Mouse (Mus musculus) heart, postnatal 0 days (tissue): ENCODE measurements around the gene 5330417C22Rik. TPM values are rescaled to one million over a fixed set of nuclear protein-coding genes. Genes with fewer than 3 reads are reported as not detected.

Source experiments
- ATAC-seq: fragments of 200-750 bp; cut with Nextera tagmentation; 2 replicates; pipeline ENCODE4 v1.8.0; 2017; ENCODE audit warnings: low read depth, moderate number of reproducible peaks, moderate library complexity; ENCODE audit not compliant: insufficient read depth
- DNase-seq: peaks from one replicate; pipeline ENCODE4 v3.0.0-alpha.2; 2016; ENCODE audit warnings: low spot score
- H3K27ac ChIP-seq: fragments of 300-500 bp; sonication (generic); 2 replicates; pipeline ENCODE4 v1.5.1; 2014; ENCODE audit warnings: low read depth, mild to moderate bottlenecking
- H3K27me3 ChIP-seq: fragments of 300-500 bp; sonication (generic); 2 replicates; pipeline ENCODE4 v1.6.1; 2014; ENCODE audit warnings: low read length, mixed read lengths; ENCODE audit not compliant: control insufficient read depth, insufficient read depth
- H3K36me3 ChIP-seq: fragments of 300-500 bp; sonication (generic); replicated peaks from 2 replicates; pipeline ENCODE4 v1.6.1; 2014; ENCODE audit warnings: low read length, mixed read lengths; ENCODE audit not compliant: control insufficient read depth, insufficient read depth
- H3K4me1 ChIP-seq: fragments of 300-500 bp; sonication (generic); 2 replicates; pipeline ENCODE4 v1.6.1; 2014; ENCODE audit warnings: antibody characterized with exemption; ENCODE audit not compliant: control insufficient read depth, insufficient read depth
- H3K4me2 ChIP-seq: fragments of 300-500 bp; sonication (generic); 2 replicates; pipeline ENCODE4 v1.6.1; 2014; ENCODE audit warnings: low read depth, mild to moderate bottlenecking, low read length, moderate library complexity
- H3K4me3 ChIP-seq: fragments of 300-500 bp; sonication (generic); 2 replicates; pipeline ENCODE4 v1.5.1; 2014; ENCODE audit warnings: low read depth, low read length
- H3K9ac ChIP-seq: fragments of 300-500 bp; sonication (generic); replicated peaks from 2 replicates; pipeline ENCODE4 v1.6.1; 2014; ENCODE audit warnings: low read depth, low read length, mixed read lengths
- H3K9me3 ChIP-seq: fragments of 300-500 bp; sonication (generic); replicated peaks from 2 replicates; pipeline ENCODE4 v1.6.1; 2016; ENCODE audit warnings: low read length; ENCODE audit not compliant: control insufficient read depth
- CTCF ChIP-seq: IDR thresholded peaks from 2 replicates; pipeline ENCODE4 v1.5.1; 2016; ENCODE audit warnings: antibody characterized with exemption, control low read depth, low read depth
- EP300 ChIP-seq: IDR thresholded peaks from 2 replicates; pipeline ENCODE4 v1.6.1; 2016; ENCODE audit warnings: antibody characterized with exemption, low read depth
- WGBS: fragments of 180-500 bp; shearing (Covaris S2); extraction: QIAGEN DNeasy Blood & Tissue Kit; methylation state at CpG from one replicate; pipeline ENCODE4 v1.1.7; 2014; 5-methylcytosine and 5-hydroxymethylcytosine counted together
- polyA plus RNA-seq: library from polyadenylated mRNA; unstranded; fragments of >200 nt; fragmentation: Nextera tagmentation; extraction: Ambion mirVana; gene quantifications from 2 replicates; pipeline ENCODE4 v1.2.1, GENCODE M21; 2015
- total RNA-seq: library from RNA; depleted of rRNA; stranded (reverse); fragments of >200 nt; gene quantifications from 2 replicates; pipeline ENCODE4 v1.2.3, GENCODE M21; 2014; ENCODE audit warnings: low replicate concordance

5330417C22Rik gene
- total and polyA plus RNA-seq, 2 experiments from 2014 or later = 0.04 to 0.34 TPM

GRCm38 (mm10) chr3:108537303-108537702 lies 967 bp upstream of the 5330417C22Rik start:
- H3K4me1 ChIP-seq = peaks cover 15% of the 10 kb centered on the region
- no peak overlapping the region for H3K9ac ChIP-seq
- no peaks in the 10 kb centered on the region for H3K36me3 ChIP-seq
- no peaks in the 10 kb centered on the region for H3K9me3 ChIP-seq
- H3K27me3 ChIP-seq = peaks cover 11% of the 10 kb centered on the region; the same call in 1 of the 2 replicates
- no peak overlapping the region for H3K27ac ChIP-seq
- H3K4me3 ChIP-seq = no peak overlapping the region
- TF ChIP-seq EP300 (no peak), CTCF (peak; percentile 82)
- ATAC-seq (peak; percentile 72; the same call in 1 of the 2 replicates), DNase-seq (peak; percentile 84)
- peak overlapping the region; percentile 36; the same call in 1 of the 2 replicates for H3K4me2 ChIP-seq
- WGBS = 5% methylated on average over 17 of the region's 17 CpGs

- no peak for DNase-seq
- H3K27ac ChIP-seq = no peak overlapping the region
- H3K27me3 ChIP-seq = peaks cover 11% of the 10 kb centered on the region; the same call in 1 of the 2 replicates
- no peak for ATAC-seq
- no peaks in the 10 kb centered on the region for H3K9me3 ChIP-seq
- TF ChIP-seq EP300 (no peak), CTCF (no peak)
- H3K9ac ChIP-seq = no peak overlapping the region
- peaks cover 15% of the 10 kb centered on the region for H3K4me1 ChIP-seq
- H3K4me2 ChIP-seq = peak overlapping the region; percentile 53
- WGBS = 8% methylated on average over 13 of the region's 15 CpGs
- H3K4me3 ChIP-seq = peak overlapping the region; percentile 38
- no peaks in the 10 kb centered on the region for H3K36me3 ChIP-seq
Measured at GRCm38 (mm10) chr3:108535896-108536516, 330 bp downstream of the 5330417C22Rik start.

GRCm38 (mm10) chr3:108533951-108534350 lies 2.4 kb downstream of the 5330417C22Rik start, which contains the start of gene 1700013F07Rik:
Gene 1700013F07Rik (plus strand): TSS chr3:108534150.
- Histone ChIP-seq H3K36me3 (no peaks in the 10 kb centered on the region), H3K4me2 (no peak within 1 kb of the TSS), H3K9me3 (no peaks in the 10 kb centered on the region), H3K9ac (no peak within 1 kb of the TSS), H3K27ac (0 out of 2 replicates have a peak within 1 kb of the TSS, but pooled peaks have one; percentile 3), H3K4me3 (no peak within 1 kb of the TSS), H3K27me3 (peaks cover 11% of the 10 kb centered on the region; the same call in 1 of the 2 replicates), H3K4me1 (peaks cover 15% of the 10 kb centered on the region)
- TF ChIP-seq CTCF (no peak), EP300 (no peak)
- WGBS = 71% methylated on average over 6 of the region's 6 CpGs
- ATAC-seq (no peak), DNase-seq (no peak)

GRCm38 (mm10) chr3:108533114-108533885 lies 3.0 kb downstream of the 5330417C22Rik start:
- peaks cover 15% of the 10 kb centered on the region for H3K4me1 ChIP-seq
- H3K27me3 ChIP-seq = peaks cover 11% of the 10 kb centered on the region; the same call in 1 of the 2 replicates
- 0 out of 2 replicates have a peak overlapping the region, but pooled peaks have one; percentile 3 for H3K27ac ChIP-seq
- H3K36me3 ChIP-seq = no peaks in the 10 kb centered on the region
- no peak overlapping the region for H3K4me2 ChIP-seq
- WGBS = 33% methylated on average over 9 of the region's 9 CpGs
- TF ChIP-seq EP300 (no peak), CTCF (no peak)
- DNase-seq (peak; percentile 39), ATAC-seq (0 out of 2 replicates have a peak, but pooled peaks have one; percentile 20)
- H3K9ac ChIP-seq = no peak overlapping the region
- H3K9me3 ChIP-seq = no peaks in the 10 kb centered on the region
- H3K4me3 ChIP-seq = no peak overlapping the region

GRCm38 (mm10) chr3:108528489-108528888 lies 7.8 kb downstream of the 5330417C22Rik start:
- no peak overlapping the region for H3K4me2 ChIP-seq
- no peak for ATAC-seq
- TF ChIP-seq CTCF = no peak
- TF ChIP-seq EP300 = no peak
- H3K36me3 ChIP-seq = no peaks in the 10 kb centered on the region
- peaks cover 7% of the 10 kb centered on the region; the same call in 1 of the 2 replicates for H3K4me1 ChIP-seq
- no peaks in the 10 kb centered on the region for H3K9me3 ChIP-seq
- no peak overlapping the region for H3K9ac ChIP-seq
- H3K4me3 ChIP-seq = no peak overlapping the region
- H3K27me3 ChIP-seq = no peaks in the 10 kb centered on the region
- DNase-seq = no peak
- no peak overlapping the region for H3K27ac ChIP-seq
- WGBS = 86% methylated on average over 8 of the region's 8 CpGs
